Mouse (Mus musculus) megakaryocyte, embryonic 14.5 days (primary cell): ENCODE measurements around the gene Zfp637.

ENCODE experiments used
- FLI1 ChIP-seq: IDR thresholded peaks from 2 replicates; pipeline ENCODE4 v1.6.1; 2012; ENCODE audit warnings: low read length, inconsistent platforms, mixed read lengths
- GATA1 ChIP-seq: IDR thresholded peaks from 3 replicates; pipeline ENCODE4 v1.6.1; 2012; ENCODE audit warnings: mixed read lengths, low read length, inconsistent platforms, borderline replicate concordance

DNA sequence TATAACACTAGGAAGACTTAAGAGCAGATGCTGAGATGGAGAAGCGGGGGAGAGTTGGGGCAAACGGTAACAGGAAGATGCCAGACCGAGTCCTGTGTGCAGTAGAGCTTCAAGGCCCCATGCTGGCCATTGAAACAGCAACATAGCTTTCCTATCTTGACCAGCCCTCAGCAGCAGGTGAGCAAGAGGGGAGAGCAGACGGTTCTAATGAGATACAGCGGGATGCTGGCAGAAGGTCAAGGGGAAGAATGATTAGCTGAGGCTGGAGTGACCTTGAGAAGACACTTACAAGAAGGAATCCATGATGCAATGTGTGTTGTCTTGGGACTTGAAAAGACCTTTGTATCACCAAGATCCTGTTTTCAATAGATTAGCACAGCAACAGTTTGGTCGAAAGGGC lies 39.2 kb upstream of the Zfp637 start:
- no peak for TF ChIP-seq GATA1
- no peak for TF ChIP-seq FLI1
